Mouse (Mus musculus): ENCODE measurements around the gene Coa7. TPM values are rescaled to one million over a fixed set of nuclear protein-coding genes. Genes with fewer than 3 reads are reported as not detected.

The Coa7 gene
- total and polyA plus RNA-seq, 3 experiments = 19.8 to 39.1 (median 30.5) TPM

GRCm38 (mm10) chr4:108349836-108350547, 22.1 kb downstream of the Coa7 start:
- DNase-seq (ENCODE audit: low read depth, low spot score) = peak; percentile 35
- Histone ChIP-seq H3K27ac (ENCODE audit: control insufficient read depth, low read depth, low read length) (no peak overlapping the region), H3K36me3 (ENCODE audit: control insufficient read depth in 1 of 2, insufficient read depth in 2 of 2, low read length in 2 of 2) (no peaks in the 10 kb centered on the region; a peak in 1 of 4 replicates), H3K4me3 (ENCODE audit: control insufficient read depth in 1 of 2, insufficient read depth in 1 of 2, low read depth in 2 of 2, low read length in 2 of 2) (no peak overlapping the region), H3K27me3 (ENCODE audit: control insufficient read depth in 1 of 2, insufficient read depth in 2 of 2, low read length in 2 of 2) (no peaks in the 10 kb centered on the region), H3K9me3 (replicated peaks; ENCODE audit: insufficient read depth, low read length) (no peaks in the 10 kb centered on the region), H3K4me1 (ENCODE audit: control insufficient read depth in 1 of 2, insufficient read depth in 2 of 2, low read length in 2 of 2) (peaks cover 2 to 17% of the 10 kb centered on the region in 2 experiments; a peak in 2 of 4 replicates), H3K79me2 (ENCODE audit: control insufficient read depth, insufficient read depth, low read length, poor library complexity) (no peaks in the 10 kb centered on the region), H3K9ac (ENCODE audit: control insufficient read depth, low read depth, low read length, poor library complexity, severe bottlenecking) (no peak overlapping the region)
- TF ChIP-seq SMC3 (IDR thresholded peaks at IDR 0.05; ENCODE audit: low read depth, low read length) (no peak), CHD1 (IDR thresholded peaks at IDR 0.05; ENCODE audit: low read depth, low read length) (no peak), GATA1 (IDR thresholded peaks at IDR 0.05; ENCODE audit: low read depth, low read length) (peak; percentile 6; the same call in 1 of the 2 replicates), RCOR1 (IDR thresholded peaks at IDR 0.05; ENCODE audit: low read depth, low read length) (peak; percentile 60; the same call in 1 of the 2 replicates), MYB (IDR thresholded peaks at IDR 0.05; ENCODE audit: low read depth, low read length) (peak; percentile 9; the same call in 1 of the 2 replicates), CHD2 (IDR thresholded peaks at IDR 0.05; ENCODE audit: low read length) (no peak), MAX (IDR thresholded peaks at IDR 0.05; ENCODE audit: low read length) (no peak), HCFC1 (IDR thresholded peaks at IDR 0.05; ENCODE audit: low read depth, low read length) (no peak), GABPA (IDR thresholded peaks at IDR 0.05; ENCODE audit: low read depth, low read length) (no peak), TCF12 (IDR thresholded peaks at IDR 0.05; ENCODE audit: low read depth, low read length) (no peak), USF1 (IDR thresholded peaks at IDR 0.05; ENCODE audit: low read depth, low read length) (no peak), MYC (IDR thresholded peaks at IDR 0.05; ENCODE audit: low read depth, low read length) (no peak), EP300 (IDR thresholded peaks at IDR 0.05; ENCODE audit: low read depth in 1 of 2, low read length in 2 of 2) (peak in 1 of 2 experiments; percentile 27; a peak in 2 of 4 replicates)

- no peak for DNase-seq (ENCODE audit: low read depth, low spot score)
- no peaks in the 10 kb centered on the region; a peak in 1 of 4 replicates for H3K36me3 ChIP-seq (ENCODE audit: control insufficient read depth in 1 of 2, insufficient read depth in 2 of 2, low read length in 2 of 2)
- H3K27ac ChIP-seq (ENCODE audit: control insufficient read depth, low read depth, low read length) = no peak overlapping the region
- H3K9me3 ChIP-seq (replicated peaks; ENCODE audit: insufficient read depth, low read length) = no peaks in the 10 kb centered on the region
- no peaks in the 10 kb centered on the region for H3K79me2 ChIP-seq (ENCODE audit: control insufficient read depth, insufficient read depth, low read length, poor library complexity)
- peaks cover 2 to 17% of the 10 kb centered on the region in 2 experiments; a peak in 2 of 4 replicates for H3K4me1 ChIP-seq (ENCODE audit: control insufficient read depth in 1 of 2, insufficient read depth in 2 of 2, low read length in 2 of 2)
- no peak overlapping the region for H3K4me3 ChIP-seq (ENCODE audit: control insufficient read depth in 1 of 2, insufficient read depth in 1 of 2, low read depth in 2 of 2, low read length in 2 of 2)
- no peaks in the 10 kb centered on the region for H3K27me3 ChIP-seq (ENCODE audit: control insufficient read depth in 1 of 2, insufficient read depth in 2 of 2, low read length in 2 of 2)
- TF ChIP-seq RAD21 (IDR thresholded peaks at IDR 0.05; ENCODE audit: low read depth, low read length) (no peak), TAL1 (IDR thresholded peaks at IDR 0.05; ENCODE audit: low read length) (no peak), USF2 (IDR thresholded peaks at IDR 0.05; ENCODE audit: borderline replicate concordance in 1 of 2, insufficient read depth in 1 of 2, low read depth in 1 of 2, low read length in 2 of 2) (no peak), CHD2 (IDR thresholded peaks at IDR 0.05; ENCODE audit: low read length) (no peak), MEF2A (IDR thresholded peaks at IDR 0.05; ENCODE audit: extremely low read depth, insufficient replicate concordance, low read depth, low read length, poor library complexity, severe bottlenecking) (no peak), GABPA (IDR thresholded peaks at IDR 0.05; ENCODE audit: low read depth, low read length) (no peak), TBP (IDR thresholded peaks at IDR 0.05; ENCODE audit: low read depth, low read length) (no peak), MXI1 (IDR thresholded peaks at IDR 0.05; ENCODE audit: low read depth, low read length) (no peak), ELF1 (IDR thresholded peaks at IDR 0.05; ENCODE audit: low read depth, low read length) (no peak), EP300 (IDR thresholded peaks at IDR 0.05; ENCODE audit: low read depth in 1 of 2, low read length in 2 of 2) (no peak)
- no peak overlapping the region for H3K9ac ChIP-seq (ENCODE audit: control insufficient read depth, low read depth, low read length, poor library complexity, severe bottlenecking)
Measured at GRCm38 (mm10) chr4:108350819-108351218, 22.9 kb downstream of the Coa7 start.

Measured in MEL (cell line).